Mouse (Mus musculus): ENCODE results near the gene Prrt2.

Gene Prrt2

GRCm38 (mm10) chr7:127020901-127021562 is at the start of gene Prrt2, which contains the start of gene Gm42742:
TSS of gene Prrt2 (minus strand) at chr7:127021211.
TSS of gene Gm42742 (minus strand) at chr7:127021097.
- DNase-seq: peak; percentile 70 to 80

- no peak for DNase-seq
Measured at GRCm38 (mm10) chr7:127066317-127066716, 45.3 kb upstream of the Prrt2 start.

- DNase-seq: no peak
Measured at GRCm38 (mm10) chr7:127065538-127065937, 44.5 kb upstream of the Prrt2 start.

- no peak for DNase-seq
Measured at GRCm38 (mm10) chr7:127055026-127055585, 34.1 kb upstream of the Prrt2 start.

GRCm38 (mm10) chr7:127041851-127042672 is 21.1 kb upstream of the Prrt2 start, which contains the start of gene Kif22:
TSS of gene Kif22 (minus strand) at chr7:127042471.
- peak; percentile 90 to 92 for DNase-seq

- no peak for DNase-seq
Measured at GRCm38 (mm10) chr7:127031244-127031643, 10.2 kb upstream of the Prrt2 start.

GRCm38 (mm10) chr7:127030172-127030571 is 9.2 kb upstream of the Prrt2 start:
- no peak for DNase-seq

- DNase-seq: peak in 1 of 2 experiments; percentile 61
Measured at GRCm38 (mm10) chr7:127027885-127028284, 6.9 kb upstream of the Prrt2 start.

- DNase-seq: peak; percentile 99
Measured at GRCm38 (mm10) chr7:127026984-127027726, 6.1 kb upstream of the Prrt2 start, which contains the start of gene Maz. TSS of gene Maz (minus strand) at chr7:127027037.

GRCm38 (mm10) chr7:127026616-127026983 is 5.6 kb upstream of the Prrt2 start:
- peak in 1 of 2 experiments; percentile 86 for DNase-seq

- peak; percentile 70 to 75 for DNase-seq
Measured at GRCm38 (mm10) chr7:127026161-127026600, 5.2 kb upstream of the Prrt2 start.

- DNase-seq: peak in 1 of 2 experiments; percentile 62
Measured at GRCm38 (mm10) chr7:127025556-127026160, 4.6 kb upstream of the Prrt2 start.

GRCm38 (mm10) chr7:127024755-127025555 is 3.9 kb upstream of the Prrt2 start:
- DNase-seq: peak; percentile 85 to 86

GRCm38 (mm10) chr7:127023896-127024690 is 3.1 kb upstream of the Prrt2 start:
- DNase-seq: peak in 1 of 2 experiments; percentile 41

GRCm38 (mm10) chr7:127023272-127023691 is 2.3 kb upstream of the Prrt2 start:
- DNase-seq: peak in 1 of 2 experiments; percentile 40

- DNase-seq: no peak
Measured at GRCm38 (mm10) chr7:127022528-127023271, 1.7 kb upstream of the Prrt2 start.

- DNase-seq: no peak
Measured at GRCm38 (mm10) chr7:127021563-127022527, 834 bp upstream of the Prrt2 start.

GRCm38 (mm10) chr7:127020491-127020890 is 520 bp downstream of the Prrt2 start:
- peak; percentile 33 to 54 for DNase-seq

Data from cerebellum, postnatal 36 days (tissue).